Mouse (Mus musculus) gastrocnemius, postnatal 14 days (tissue): ENCODE measurements around the gene Rapgef2. TPM values are rescaled to one million over a fixed set of nuclear protein-coding genes. Genes with fewer than 3 reads are reported as not detected.
"Not testable (repeated sequence)": the region's sequence is repeated elsewhere in the genome, so short reads cannot be mapped to it uniquely, and the experiment has no call there.

Experiments
- DNase-seq: peaks from one replicate; pipeline ENCODE4 v3.0.0; 2021; ENCODE audit warnings: mixed read lengths
- intact Hi-C: fragments of 180-260 bp; cut with DNase I; formaldehyde crosslinking; loops from one replicate; pipeline ENCODE4 v1.15.1; 2025; ENCODE audit warnings: low total_unique reads
- total RNA-seq, 2 experiments: library from RNA; stranded (reverse); gene quantifications; 2 replicates each; pipeline ENCODE4 v1.2.3; 2021

Rapgef2 gene
- total RNA-seq, 2 experiments from 2014 or later, result 20.5 to 21.0 TPM

- intact Hi-C loops, result no loop called here
- DNase-seq, result no peak
Measured at GRCm38 (mm10) chr3:79180086-79180485, 106.2 kb downstream of the Rapgef2 start.

GRCm38 (mm10) chr3:79179499-79180053 is 106.7 kb downstream of the Rapgef2 start:
- no peak for DNase-seq
- intact Hi-C loops, result loop anchor here (10.0 kb wide), 1 partner anchor 75 kb away; no protein-coding TSS in a partner anchor

GRCm38 (mm10) chr3:79178708-79179107 is 107.6 kb downstream of the Rapgef2 start:
- intact Hi-C loops, result loop anchor here (10.0 kb wide), 1 partner anchor 74 kb away; no protein-coding TSS in a partner anchor
- peak; percentile 64 for DNase-seq

- intact Hi-C loops, result loop anchor here (10.0 kb wide), 1 partner anchor 73 kb away; no protein-coding TSS in a partner anchor
- DNase-seq, result peak; percentile 23
Measured at GRCm38 (mm10) chr3:79178070-79178469, 108.2 kb downstream of the Rapgef2 start.

- no peak for DNase-seq
- intact Hi-C loops, result loop anchor here (10.0 kb wide), 1 partner anchor 73 kb away; no protein-coding TSS in a partner anchor
Measured at GRCm38 (mm10) chr3:79177136-79177870, 109.0 kb downstream of the Rapgef2 start.

GRCm38 (mm10) chr3:79174168-79174567 is 112.1 kb downstream of the Rapgef2 start:
- intact Hi-C loops, result loop anchor here (10.0 kb wide), 1 partner anchor 69 kb away; no protein-coding TSS in a partner anchor
- DNase-seq, result no peak

- DNase-seq, result no peak
- intact Hi-C loops, result loop anchor here (10.0 kb wide), 1 partner anchor 68 kb away; no protein-coding TSS in a partner anchor
Measured at GRCm38 (mm10) chr3:79173291-79173690, 113.0 kb downstream of the Rapgef2 start.

- intact Hi-C loops, result loop anchor here (10.0 kb wide), 1 partner anchor 66 kb away; no protein-coding TSS in a partner anchor
- not testable (repeated sequence) for DNase-seq
Measured at GRCm38 (mm10) chr3:79171146-79171545, 115.2 kb downstream of the Rapgef2 start.

- no peak for DNase-seq
- intact Hi-C loops, result no loop called here
Measured at GRCm38 (mm10) chr3:79168168-79168827, 118.0 kb downstream of the Rapgef2 start.

GRCm38 (mm10) chr3:79167586-79167985 is 118.7 kb downstream of the Rapgef2 start:
- intact Hi-C loops, result no loop called here
- no peak for DNase-seq

GRCm38 (mm10) chr3:79161834-79162401 is 124.4 kb downstream of the Rapgef2 start:
- intact Hi-C loops, result no loop called here
- DNase-seq, result peak; percentile 46

- intact Hi-C loops, result no loop called here
- no peak for DNase-seq
Measured at GRCm38 (mm10) chr3:79161093-79161723, 125.1 kb downstream of the Rapgef2 start.

GRCm38 (mm10) chr3:79158254-79158653 is 128.1 kb downstream of the Rapgef2 start:
- no peak for DNase-seq
- intact Hi-C loops, result no loop called here

GRCm38 (mm10) chr3:79153039-79153487 is 133.3 kb downstream of the Rapgef2 start:
- intact Hi-C loops, result no loop called here
- no peak for DNase-seq

- intact Hi-C loops, result loop anchor here (10.0 kb wide), 1 partner anchor 49 kb away; no protein-coding TSS in a partner anchor
- DNase-seq, result no peak
Measured at GRCm38 (mm10) chr3:79145407-79146055, 140.8 kb downstream of the Rapgef2 start.

GRCm38 (mm10) chr3:79144672-79145406 is 141.5 kb downstream of the Rapgef2 start:
- peak; percentile 21 for DNase-seq
- intact Hi-C loops, result loop anchor here (10.0 kb wide), 1 partner anchor 50 kb away; no protein-coding TSS in a partner anchor

- intact Hi-C loops, result loop anchor here (10.0 kb wide), 1 partner anchor 51 kb away; no protein-coding TSS in a partner anchor
- no peak for DNase-seq
Measured at GRCm38 (mm10) chr3:79144085-79144484, 142.2 kb downstream of the Rapgef2 start.

- DNase-seq, result no peak
- intact Hi-C loops, result no loop called here
Measured at GRCm38 (mm10) chr3:79139245-79139644, 147.1 kb downstream of the Rapgef2 start.
